Mouse (Mus musculus) MEL (cell line): ENCODE results near the gene Ivns1abp. TPM values are rescaled to one million over a fixed set of nuclear protein-coding genes. Genes with fewer than 3 reads are reported as not detected.

ENCODE experiments used
- DNase-seq: peaks from one replicate; pipeline ENCODE4 v3.0.0; 2011; ENCODE audit warnings: low read depth, low spot score
- H3K27ac ChIP-seq: 2 replicates; pipeline ENCODE4 v1.5.1; 2012; ENCODE audit warnings: low read depth, mild to moderate bottlenecking, control low read depth, low read length, moderate library complexity; ENCODE audit not compliant: control insufficient read depth
- H3K27me3 ChIP-seq, 2 experiments: fragments of 150-350 bp in 1 of 2; sonication (generic) in 1 of 2; 2 replicates each; pipeline ENCODE4 v1.6.1; 2012; ENCODE audit warnings: low read length in 2 of 2, mild to moderate bottlenecking in 2 of 2, improper control_type of control experiment in 1 of 2, moderate library complexity in 1 of 2; ENCODE audit not compliant: insufficient read depth in 2 of 2, control insufficient read depth in 1 of 2
- H3K36me3 ChIP-seq, 2 experiments: 2 replicates each; pipeline ENCODE4 v1.6.1; 2012 to 2014; ENCODE audit warnings: low read length in 2 of 2, improper control_type of control experiment in 1 of 2, inconsistent platforms in 1 of 2, mild to moderate bottlenecking in 1 of 2; ENCODE audit not compliant: insufficient read depth in 2 of 2, control insufficient read depth in 1 of 2
- H3K4me1 ChIP-seq, 2 experiments: fragments of 150-350 bp in 1 of 2; sonication (generic) in 1 of 2; 2 replicates each; pipeline ENCODE4 v1.6.1; 2012; ENCODE audit warnings: low read length in 2 of 2, improper control_type of control experiment in 1 of 2, mild to moderate bottlenecking in 1 of 2; ENCODE audit not compliant: insufficient read depth in 2 of 2, control insufficient read depth in 1 of 2
- H3K4me3 ChIP-seq, 2 experiments: fragments of 150-350 bp in 1 of 2; sonication (generic) in 1 of 2; 2 replicates each; pipeline ENCODE4 v1.5.1; 2012; ENCODE audit warnings: low read depth in 2 of 2, low read length in 2 of 2, mild to moderate bottlenecking in 2 of 2, moderate library complexity in 2 of 2, control low read depth in 1 of 2, improper control_type of control experiment in 1 of 2; ENCODE audit not compliant: control insufficient read depth in 1 of 2, insufficient read depth in 1 of 2
- H3K79me2 ChIP-seq: 2 replicates; pipeline ENCODE4 v1.6.1; 2012; ENCODE audit warnings: mild to moderate bottlenecking, low read length, moderate library complexity; ENCODE audit not compliant: control insufficient read depth, poor library complexity, insufficient read depth
- H3K9ac ChIP-seq: 2 replicates; pipeline ENCODE4 v1.6.1; 2012; ENCODE audit warnings: low read depth, mild to moderate bottlenecking, control low read depth, low read length, moderate library complexity; ENCODE audit not compliant: control insufficient read depth, poor library complexity, severe bottlenecking
- H3K9me3 ChIP-seq: fragments of 150-350 bp; sonication (generic); replicated peaks from 2 replicates; pipeline ENCODE4 v1.6.1; 2012; ENCODE audit warnings: mild to moderate bottlenecking, low read length, improper control_type of control experiment, moderate library complexity; ENCODE audit not compliant: insufficient read depth
- CHD2 ChIP-seq: IDR thresholded peaks from 2 replicates; pipeline ENCODE4 v1.6.1; 2011; ENCODE audit warnings: low read length, improper control_type of control experiment
- E2F4 ChIP-seq: IDR thresholded peaks from 2 replicates; pipeline ENCODE4 v1.6.1; 2011; ENCODE audit warnings: low read depth, low read length, improper control_type of control experiment, borderline replicate concordance
- ELF1 ChIP-seq: IDR thresholded peaks from 2 replicates; pipeline ENCODE4 v1.6.1; 2014; ENCODE audit warnings: low read depth, mild to moderate bottlenecking, inconsistent platforms, low read length, improper control_type of control experiment, moderate library complexity
- ETS1 ChIP-seq: IDR thresholded peaks from 2 replicates; pipeline ENCODE4 v1.6.1; 2012; ENCODE audit warnings: low read depth, mild to moderate bottlenecking, inconsistent platforms, low read length, improper control_type of control experiment, moderate library complexity
- HCFC1 ChIP-seq: IDR thresholded peaks from 2 replicates; pipeline ENCODE4 v1.6.1; 2012; ENCODE audit warnings: low read depth, mild to moderate bottlenecking, inconsistent platforms, low read length, improper control_type of control experiment, moderate library complexity
- JUND ChIP-seq: IDR thresholded peaks from 2 replicates; pipeline ENCODE4 v1.6.1; 2011; ENCODE audit warnings: low read depth, mild to moderate bottlenecking, improper control_type of control experiment, low read length
- KAT2A ChIP-seq: conservative IDR thresholded peaks from 2 replicates; pipeline ENCODE4 v1.6.1; 2012; ENCODE audit warnings: low read depth, low read length, improper control_type of control experiment, inconsistent platforms
- MAFK ChIP-seq: IDR thresholded peaks from 2 replicates; pipeline ENCODE4 v1.6.1; 2011; ENCODE audit warnings: low read depth, mild to moderate bottlenecking, low read length, improper control_type of control experiment, borderline replicate concordance
- MEF2A ChIP-seq: IDR thresholded peaks from 2 replicates; pipeline ENCODE4 v1.6.1; 2014; ENCODE audit warnings: low read depth, mild to moderate bottlenecking, inconsistent platforms, low read length, improper control_type of control experiment; ENCODE audit not compliant: poor library complexity, insufficient replicate concordance, severe bottlenecking; ENCODE audit errors: extremely low read depth
- MXI1 ChIP-seq: IDR thresholded peaks from 2 replicates; pipeline ENCODE4 v1.6.1; 2011; ENCODE audit warnings: mild to moderate bottlenecking, low read depth, low read length, improper control_type of control experiment
- MYC ChIP-seq: IDR thresholded peaks from 2 replicates; pipeline ENCODE4 v1.6.1; 2011; ENCODE audit warnings: low read depth, mild to moderate bottlenecking, low read length, improper control_type of control experiment, moderate library complexity
- NRF1 ChIP-seq: IDR thresholded peaks from 2 replicates; pipeline ENCODE4 v1.6.1; 2014; ENCODE audit warnings: low read depth, mild to moderate bottlenecking, inconsistent platforms, low read length, improper control_type of control experiment, moderate library complexity; ENCODE audit not compliant: poor library complexity, insufficient read depth, severe bottlenecking
- POLR2A ChIP-seq, 2 experiments: IDR thresholded peaks; 2 replicates each; pipeline ENCODE4 v1.6.1; 2011 to 2012; ENCODE audit warnings: low read length in 2 of 2, mild to moderate bottlenecking in 2 of 2, control low read depth in 1 of 2, improper control_type of control experiment in 1 of 2, low read depth in 1 of 2, moderate library complexity in 1 of 2; ENCODE audit not compliant: control insufficient read depth in 1 of 2, insufficient read depth in 1 of 2, poor library complexity in 1 of 2
- POLR2AphosphoS5 ChIP-seq: IDR thresholded peaks from 2 replicates; pipeline ENCODE4 v1.6.1; 2012; ENCODE audit warnings: low read depth, borderline replicate concordance, mild to moderate bottlenecking, inconsistent platforms, low read length, moderate library complexity, mixed read lengths
- RCOR1 ChIP-seq: IDR thresholded peaks from 2 replicates; pipeline ENCODE4 v1.6.1; 2012; ENCODE audit warnings: low read depth, mild to moderate bottlenecking, inconsistent platforms, low read length, improper control_type of control experiment
- SIN3A ChIP-seq: IDR thresholded peaks from 2 replicates; pipeline ENCODE4 v1.6.1; 2012; ENCODE audit warnings: low read length, improper control_type of control experiment, inconsistent platforms
- SMC3 ChIP-seq: IDR thresholded peaks from 2 replicates; pipeline ENCODE4 v1.6.1; 2011; ENCODE audit warnings: low read depth, low read length, improper control_type of control experiment
- TAL1 ChIP-seq: IDR thresholded peaks from 2 replicates; pipeline ENCODE4 v1.6.1; 2012; ENCODE audit warnings: mild to moderate bottlenecking, inconsistent platforms, low read length, moderate library complexity, mixed read lengths
- UBTF ChIP-seq: IDR thresholded peaks from 2 replicates; pipeline ENCODE4 v1.6.1; 2012; ENCODE audit warnings: low read depth, mild to moderate bottlenecking, inconsistent platforms, low read length, improper control_type of control experiment, moderate library complexity, borderline replicate concordance; ENCODE audit not compliant: insufficient read depth
- USF1 ChIP-seq: IDR thresholded peaks from 2 replicates; pipeline ENCODE4 v1.6.1; 2014; ENCODE audit warnings: low read depth, mild to moderate bottlenecking, inconsistent platforms, low read length, improper control_type of control experiment, moderate library complexity
- USF2 ChIP-seq, 2 experiments: IDR thresholded peaks; 2 replicates each; pipeline ENCODE4 v1.6.1; 2011 to 2012; ENCODE audit warnings: improper control_type of control experiment in 2 of 2, low read length in 2 of 2, borderline replicate concordance in 1 of 2, inconsistent platforms in 1 of 2, low read depth in 1 of 2, mild to moderate bottlenecking in 1 of 2; ENCODE audit not compliant: insufficient read depth in 1 of 2
- ZC3H11A ChIP-seq: IDR thresholded peaks from 2 replicates; pipeline ENCODE4 v1.6.1; 2012; ENCODE audit warnings: low read depth, mild to moderate bottlenecking, inconsistent platforms, low read length, improper control_type of control experiment
- ZKSCAN1 ChIP-seq: IDR thresholded peaks from 2 replicates; pipeline ENCODE4 v1.6.1; 2012; ENCODE audit warnings: low read depth, mild to moderate bottlenecking, inconsistent platforms, low read length, improper control_type of control experiment, moderate library complexity
- ZNF384 ChIP-seq: IDR thresholded peaks from 2 replicates; pipeline ENCODE4 v1.6.1; 2012; ENCODE audit warnings: low read depth, mild to moderate bottlenecking, inconsistent platforms, low read length, improper control_type of control experiment
- polyA plus RNA-seq, 2 experiments: library from polyadenylated mRNA; stranded (reverse) in 1 of 2; unstranded in 1 of 2; fragments of >175 nt in 1 of 2; fragments of >200 nt in 1 of 2; gene quantifications; 2 replicates each; pipeline versions ENCODE4 v1.2.1 to v1.2.4; 2012; ENCODE audit warnings: low replicate concordance in 2 of 2, low read depth in 1 of 2; ENCODE audit not compliant: insufficient read length in 2 of 2, insufficient read depth in 1 of 2, missing spikeins in 1 of 2
- total RNA-seq: library from RNA; depleted of rRNA; stranded (reverse); fragments of 300-350 nt; gene quantifications from 2 replicates; pipeline ENCODE4 v1.2.3, GENCODE M21; 2012

Gene Ivns1abp
- total and polyA plus RNA-seq, 3 experiments, result 74.5 to 138 (median 127) TPM

- TF ChIP-seq MYC (peak; percentile 70; the same call in 1 of the 2 replicates), RCOR1 (no peak), NRF1 (peak; percentile 27; the same call in 1 of the 2 replicates), USF1 (peak; percentile 78)
Measured at GRCm38 (mm10) chr1:151344283-151345108, at the start of gene Ivns1abp (continued).

GRCm38 (mm10) chr1:151295486-151295885 lies 48.8 kb upstream of the Ivns1abp start:
- Histone ChIP-seq H3K4me1 (no peaks in the 10 kb centered on the region), H3K4me3 (no peak overlapping the region), H3K27ac (no peak overlapping the region), H3K27me3 (peaks cover 0 to 2% of the 10 kb centered on the region in 2 experiments; a peak in 1 of 4 replicates), H3K9ac (no peak overlapping the region), H3K79me2 (no peaks in the 10 kb centered on the region), H3K36me3 (no peaks in the 10 kb centered on the region), H3K9me3 (no peaks in the 10 kb centered on the region)
- TF ChIP-seq HCFC1, result no peak
- no peak for TF ChIP-seq POLR2A (IDR thresholded peaks at IDR 0.05; ENCODE audit: control insufficient read depth in 1 of 2, insufficient read depth in 1 of 2, low read depth in 1 of 2, low read length in 2 of 2, poor library complexity in 1 of 2)
- no peak for TF ChIP-seq ZNF384
- no peak for DNase-seq

GRCm38 (mm10) chr1:151296621-151297020 lies 47.7 kb upstream of the Ivns1abp start:
- TF ChIP-seq ZKSCAN1, result no peak
- no peak for TF ChIP-seq MXI1
- TF ChIP-seq UBTF, result no peak
- TF ChIP-seq SMC3, result no peak
- no peak for TF ChIP-seq POLR2AphosphoS5
- TF ChIP-seq SIN3A, result no peak
- TF ChIP-seq ZC3H11A, result no peak
- TF ChIP-seq CHD2, result no peak
- no peak for TF ChIP-seq USF2 (IDR thresholded peaks at IDR 0.05; ENCODE audit: borderline replicate concordance in 1 of 2, insufficient read depth in 1 of 2, low read depth in 1 of 2, low read length in 2 of 2)
- TF ChIP-seq POLR2A (IDR thresholded peaks at IDR 0.05; ENCODE audit: control insufficient read depth in 1 of 2, insufficient read depth in 1 of 2, low read depth in 1 of 2, low read length in 2 of 2, poor library complexity in 1 of 2), result no peak
- TF ChIP-seq MYC, result no peak
- no peak for TF ChIP-seq MAFK
- no peak for TF ChIP-seq JUND
- TF ChIP-seq TAL1, result no peak
- TF ChIP-seq E2F4, result no peak
- no peak for TF ChIP-seq MEF2A
- no peak for TF ChIP-seq ETS1
- no peak for TF ChIP-seq ELF1
- no peak for TF ChIP-seq ZNF384
- TF ChIP-seq KAT2A, result no peak
- no peaks in the 10 kb centered on the region for H3K36me3 ChIP-seq

More at GRCm38 (mm10) chr1:151296621-151297020, 47.7 kb upstream of the Ivns1abp start:
- Histone ChIP-seq H3K4me3 (no peak overlapping the region), H3K27me3 (peaks cover 0 to 2% of the 10 kb centered on the region in 2 experiments; a peak in 1 of 4 replicates), H3K79me2 (no peaks in the 10 kb centered on the region), H3K27ac (no peak overlapping the region), H3K9me3 (no peaks in the 10 kb centered on the region), H3K4me1 (no peaks in the 10 kb centered on the region), H3K9ac (no peak overlapping the region)
- no peak for DNase-seq
